Mouse (Mus musculus): ENCODE measurements around the gene Phgdh. TPM values are rescaled to one million over a fixed set of nuclear protein-coding genes. Genes with fewer than 3 reads are reported as not detected.

The Phgdh gene
- polyA plus RNA-seq (2012; rRNA removed): 119 and 137 TPM in 2 replicates

DNA sequence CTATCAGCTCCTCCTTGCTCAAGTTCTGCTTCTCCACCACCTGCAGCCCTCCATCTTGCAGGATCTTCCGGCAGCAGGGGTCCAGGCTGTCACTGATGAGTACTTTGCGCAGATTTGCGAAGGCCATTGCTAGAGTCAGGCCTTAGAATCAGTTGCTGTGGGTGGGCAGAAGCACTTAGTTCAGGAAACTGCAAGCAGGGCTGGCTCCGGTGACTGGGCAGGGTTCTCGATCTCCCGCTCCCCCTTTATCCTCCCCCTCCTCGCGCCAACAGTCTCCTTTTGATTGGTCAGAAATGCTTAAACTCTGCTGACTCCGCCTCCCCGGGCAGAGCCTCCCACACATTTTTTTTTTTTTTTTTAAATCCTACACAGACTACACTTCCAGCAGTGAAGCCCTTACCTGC lies at the start of gene Phgdh:
Phgdh (minus strand) TSS at position 285 of the 404 bp plus-strand sequence.
- DNase-seq (ENCODE audit: low read depth): peak; percentile 94

DNA sequence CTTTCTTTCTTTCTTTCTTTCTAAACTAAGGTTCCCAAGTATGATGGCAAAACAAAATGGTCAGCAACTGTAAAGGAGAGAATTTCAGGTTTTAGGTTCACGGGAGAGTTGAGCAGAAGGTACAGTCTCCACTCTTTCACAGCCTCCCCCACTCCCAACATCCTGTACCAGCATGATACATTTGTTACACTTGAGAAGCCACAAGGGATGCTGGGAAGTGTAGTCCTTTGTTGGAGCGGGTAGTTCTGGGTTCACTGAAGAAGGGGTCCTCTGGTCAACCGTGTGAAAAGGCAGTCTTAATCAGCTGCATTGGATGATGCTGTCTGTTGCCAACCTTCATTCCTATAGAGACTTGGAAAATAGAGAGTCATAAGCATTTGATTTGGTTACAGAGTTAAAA lies 49.5 kb upstream of the Phgdh start:
- TF ChIP-seq POLR2A (IDR thresholded peaks at IDR 0.05; ENCODE audit: borderline replicate concordance, extremely low read depth, insufficient read depth, insufficient read length, poor library complexity, severe bottlenecking) (no peak), CTCF (IDR thresholded peaks at IDR 0.05; ENCODE audit: borderline replicate concordance, extremely low read depth, insufficient read depth, insufficient read length) (no peak)
- no peak for DNase-seq (ENCODE audit: low read depth)

More for the DNA sequence above, at the start of gene Phgdh:
- 0 out of 2 replicates have a peak, but pooled peaks have one; percentile 11 for TF ChIP-seq POLR2A (IDR thresholded peaks at IDR 0.05; ENCODE audit: borderline replicate concordance, extremely low read depth, insufficient read depth, insufficient read length, poor library complexity, severe bottlenecking)

DNA sequence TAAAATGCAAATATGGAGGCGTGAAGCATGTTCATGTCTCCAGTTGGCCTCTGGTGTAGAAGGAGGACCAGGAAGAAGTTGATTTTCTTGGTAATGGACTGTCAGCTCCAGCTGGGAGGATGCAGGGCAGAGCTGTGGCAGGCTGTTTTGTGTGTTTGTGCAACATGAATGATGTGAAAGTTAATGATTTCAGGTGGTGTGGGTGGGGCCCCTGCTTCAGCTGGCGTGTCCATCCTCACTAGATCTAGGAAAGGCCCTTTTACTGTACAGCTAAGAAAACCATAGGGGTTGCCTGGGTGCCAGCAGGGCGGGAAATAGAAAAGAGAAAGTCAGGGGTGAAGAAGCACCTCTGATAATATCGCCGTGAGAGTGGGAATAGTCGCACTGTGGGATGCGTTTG lies 48.0 kb upstream of the Phgdh start:
- TF ChIP-seq CTCF (IDR thresholded peaks at IDR 0.05; ENCODE audit: borderline replicate concordance, extremely low read depth, insufficient read depth, insufficient read length) (no peak), POLR2A (IDR thresholded peaks at IDR 0.05; ENCODE audit: borderline replicate concordance, extremely low read depth, insufficient read depth, insufficient read length, poor library complexity, severe bottlenecking) (no peak)
- no peak for DNase-seq (ENCODE audit: low read depth)

DNA sequence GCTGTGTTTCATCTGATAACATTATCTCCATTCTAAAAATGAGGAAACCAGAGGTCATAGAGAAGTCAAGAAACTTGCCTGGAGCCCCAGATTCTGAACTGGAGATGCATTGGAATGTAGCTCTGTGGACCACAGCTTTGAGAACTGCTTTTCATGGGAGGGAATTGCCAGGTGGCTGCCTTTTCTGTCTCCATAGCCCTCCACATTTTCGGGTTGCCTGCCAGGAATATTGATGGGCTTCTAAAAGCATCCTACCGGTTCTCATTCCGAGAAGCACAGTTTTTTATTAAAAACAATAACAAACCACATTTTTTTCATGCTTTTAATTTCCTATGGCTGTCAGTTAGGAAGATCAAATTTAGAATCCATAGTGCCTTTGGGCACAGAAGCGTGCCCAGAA lies 47.3 kb upstream of the Phgdh start:
- TF ChIP-seq POLR2A (IDR thresholded peaks at IDR 0.05; ENCODE audit: borderline replicate concordance, extremely low read depth, insufficient read depth, insufficient read length, poor library complexity, severe bottlenecking) (no peak), CTCF (IDR thresholded peaks at IDR 0.05; ENCODE audit: borderline replicate concordance, extremely low read depth, insufficient read depth, insufficient read length) (no peak)

DNA sequence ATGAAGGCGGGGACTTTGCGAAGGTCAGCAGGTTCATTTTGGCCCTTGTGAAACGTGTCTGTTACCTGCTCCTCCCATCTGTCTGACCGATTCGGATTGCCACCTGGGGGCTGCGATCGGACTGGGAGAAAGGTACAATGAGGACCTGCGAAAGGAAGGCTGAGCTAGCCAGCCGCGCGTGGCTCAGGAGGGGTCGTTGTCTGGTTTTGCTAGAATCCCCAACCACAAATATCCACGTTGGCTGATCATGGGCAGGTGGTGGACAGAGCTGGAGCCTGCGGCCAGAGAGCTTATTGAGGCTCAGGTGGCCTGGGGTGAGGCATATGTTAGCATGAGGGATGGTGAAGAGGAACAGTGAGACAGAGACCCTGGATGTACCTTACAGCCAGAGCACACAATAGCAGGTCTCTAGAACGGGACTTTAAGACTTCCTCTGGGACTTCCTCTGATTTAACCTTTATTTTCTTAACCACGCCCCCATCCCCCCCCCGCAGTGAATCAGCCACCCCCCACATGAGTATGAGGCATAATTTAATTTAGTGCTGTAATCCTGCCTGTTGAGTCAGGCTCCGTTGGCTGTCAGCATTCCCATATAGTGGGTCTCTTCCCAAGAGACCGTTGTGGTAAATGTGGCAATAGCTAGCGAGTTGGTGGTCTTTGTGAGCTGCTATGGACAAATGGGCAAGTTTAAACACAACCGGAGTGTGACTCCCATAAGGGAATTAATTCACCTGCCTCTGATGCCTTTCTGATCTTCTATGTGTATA lies 43.4 kb upstream of the Phgdh start:
- peak; percentile 29 for DNase-seq (ENCODE audit: low read depth)
- TF ChIP-seq CTCF (IDR thresholded peaks at IDR 0.05; ENCODE audit: borderline replicate concordance, extremely low read depth, insufficient read depth, insufficient read length) (no peak), POLR2A (IDR thresholded peaks at IDR 0.05; ENCODE audit: borderline replicate concordance, extremely low read depth, insufficient read depth, insufficient read length, poor library complexity, severe bottlenecking) (no peak)

More for the DNA sequence above, 47.3 kb upstream of the Phgdh start:
- no peak for DNase-seq (ENCODE audit: low read depth)

DNA sequence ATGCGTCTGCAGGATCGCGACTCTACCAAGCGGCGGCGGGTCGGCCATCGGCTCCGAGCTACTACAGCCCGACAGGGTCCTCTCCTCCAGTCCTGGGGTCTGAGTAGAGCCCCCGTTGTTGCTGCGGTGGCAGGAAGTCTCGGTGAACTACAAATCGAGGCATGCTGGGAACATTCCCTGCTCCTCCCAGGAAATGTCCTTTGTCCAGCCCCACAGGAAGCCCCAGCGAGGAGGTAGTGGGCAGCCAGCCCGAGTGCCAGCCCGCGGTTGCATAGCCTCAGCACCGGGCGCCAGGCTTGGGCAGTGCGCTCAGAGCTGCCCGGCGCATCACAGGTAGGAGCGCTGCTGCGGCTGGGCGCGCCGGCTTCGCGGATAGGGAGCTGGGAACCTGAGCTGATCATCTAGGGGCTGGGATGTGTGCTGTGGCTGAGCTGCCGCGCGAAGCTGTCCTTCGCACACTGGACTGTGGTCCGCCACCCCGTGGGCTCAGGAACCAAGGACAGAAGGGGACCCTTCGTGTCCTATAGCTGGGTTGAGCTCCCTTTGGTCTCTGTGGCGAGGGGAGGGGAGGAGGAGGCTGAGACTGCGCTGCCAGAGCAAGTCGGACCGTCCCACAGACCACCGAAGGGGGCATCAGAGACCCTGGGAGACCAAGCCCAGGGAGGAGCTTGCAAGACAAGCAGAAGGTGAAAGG lies 42.6 kb upstream of the Phgdh start, which contains the start of gene Zfp697:
Zfp697 (plus strand) TSS at position 216 of the 694 bp plus-strand sequence.
- TF ChIP-seq POLR2A (IDR thresholded peaks at IDR 0.05; ENCODE audit: borderline replicate concordance, extremely low read depth, insufficient read depth, insufficient read length, poor library complexity, severe bottlenecking) (peak; percentile 75), CTCF (IDR thresholded peaks at IDR 0.05; ENCODE audit: borderline replicate concordance, extremely low read depth, insufficient read depth, insufficient read length) (peak; percentile 62)
- DNase-seq (ENCODE audit: low read depth): peak; percentile 93

DNA sequence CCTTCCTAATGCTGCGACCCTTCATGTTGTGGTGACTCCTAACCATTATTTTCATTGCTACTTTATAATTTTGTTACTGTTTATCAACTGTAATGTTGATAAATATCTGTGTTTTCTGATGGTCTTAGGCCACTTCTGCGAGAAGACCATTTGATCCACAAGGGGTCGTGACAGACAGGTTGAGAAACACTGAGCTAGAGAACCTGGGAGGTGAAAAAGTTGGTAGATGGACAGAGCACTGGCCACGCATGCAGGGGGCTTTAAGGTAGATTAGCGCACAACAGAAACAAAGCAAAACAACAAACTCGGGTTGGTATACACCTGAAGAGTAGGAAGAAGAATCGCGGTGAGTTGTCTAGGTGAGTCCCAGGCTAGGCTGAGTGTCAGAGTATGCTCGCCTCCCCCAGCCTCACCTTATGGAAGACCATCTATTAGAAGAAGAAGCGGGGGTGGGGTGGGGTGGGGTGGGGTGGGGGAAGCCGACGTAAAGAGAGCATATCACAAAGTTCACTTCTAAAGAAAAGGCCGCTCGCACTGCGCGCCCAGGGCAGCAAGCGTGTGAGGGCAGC lies 42.0 kb upstream of the Phgdh start:
- DNase-seq (ENCODE audit: low read depth): peak; percentile 54
- peak; percentile 41; the same call in 1 of the 2 replicates for TF ChIP-seq CTCF (IDR thresholded peaks at IDR 0.05; ENCODE audit: borderline replicate concordance, extremely low read depth, insufficient read depth, insufficient read length)
- TF ChIP-seq POLR2A (IDR thresholded peaks at IDR 0.05; ENCODE audit: borderline replicate concordance, extremely low read depth, insufficient read depth, insufficient read length, poor library complexity, severe bottlenecking): no peak

DNA sequence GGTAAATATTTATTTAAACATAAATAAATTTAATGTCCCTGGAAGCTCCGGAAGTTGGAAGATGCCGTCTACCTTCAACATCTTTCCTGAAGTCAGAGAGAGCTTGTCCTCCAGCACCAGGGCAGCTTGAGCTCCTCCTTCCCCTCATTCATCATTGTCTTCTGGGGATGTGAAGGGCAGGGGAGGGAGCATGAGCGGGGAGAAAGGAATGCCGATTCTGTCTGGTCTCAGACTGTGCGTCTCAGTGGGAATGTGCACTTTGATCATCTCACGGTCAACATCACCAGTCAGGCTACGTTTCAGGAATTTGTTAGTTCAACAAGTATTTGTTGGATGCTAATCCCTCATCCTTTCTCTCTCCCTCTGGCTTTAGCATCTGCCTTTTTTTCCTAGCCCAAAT lies 39.4 kb upstream of the Phgdh start:
- no peak for TF ChIP-seq CTCF (IDR thresholded peaks at IDR 0.05; ENCODE audit: borderline replicate concordance, extremely low read depth, insufficient read depth, insufficient read length)
- TF ChIP-seq POLR2A (IDR thresholded peaks at IDR 0.05; ENCODE audit: borderline replicate concordance, extremely low read depth, insufficient read depth, insufficient read length, poor library complexity, severe bottlenecking): no peak
- no peak for DNase-seq (ENCODE audit: low read depth)

DNA sequence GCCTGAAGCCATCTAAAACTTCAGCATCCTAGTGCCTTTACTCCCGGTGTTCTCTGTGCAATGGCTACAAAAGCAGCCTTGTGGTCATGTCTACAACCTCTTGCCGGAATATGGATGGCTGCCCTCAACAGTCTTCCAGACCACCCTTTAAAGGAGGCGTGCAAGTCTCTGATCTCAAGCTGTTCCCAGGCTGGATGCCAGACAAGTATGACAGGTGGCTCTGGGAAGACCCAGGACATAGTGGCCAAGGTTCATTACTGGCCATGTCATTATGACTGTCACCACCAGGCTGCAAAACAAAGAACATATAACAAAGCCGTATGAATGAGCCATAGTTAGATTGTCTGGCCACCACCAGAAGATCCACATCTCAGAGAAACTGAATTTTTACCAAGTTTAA lies 38.5 kb upstream of the Phgdh start:
- no peak for DNase-seq (ENCODE audit: low read depth)
- TF ChIP-seq CTCF (IDR thresholded peaks at IDR 0.05; ENCODE audit: borderline replicate concordance, extremely low read depth, insufficient read depth, insufficient read length): no peak
- no peak for TF ChIP-seq POLR2A (IDR thresholded peaks at IDR 0.05; ENCODE audit: borderline replicate concordance, extremely low read depth, insufficient read depth, insufficient read length, poor library complexity, severe bottlenecking)

DNA sequence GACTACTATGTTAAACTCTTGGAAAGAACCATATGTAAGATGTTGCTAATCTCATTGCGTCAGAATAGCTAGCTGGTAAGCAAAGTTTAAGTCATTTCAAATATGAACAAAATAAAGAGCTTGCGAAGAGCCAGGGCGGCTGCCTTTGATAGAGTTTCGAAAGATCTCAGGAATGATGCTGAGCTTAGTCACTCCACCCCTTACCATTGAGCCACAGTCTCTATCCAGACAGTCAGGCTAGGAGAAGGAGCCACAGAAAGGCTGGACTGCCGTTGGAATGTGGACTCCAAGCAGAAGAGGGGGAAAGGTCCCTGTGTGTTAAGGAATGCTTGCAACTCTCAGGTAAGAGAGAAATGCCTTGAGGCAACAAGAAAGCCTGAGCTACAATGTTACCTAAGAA lies 35.2 kb upstream of the Phgdh start:
- no peak for DNase-seq (ENCODE audit: low read depth)
- TF ChIP-seq POLR2A (IDR thresholded peaks at IDR 0.05; ENCODE audit: borderline replicate concordance, extremely low read depth, insufficient read depth, insufficient read length, poor library complexity, severe bottlenecking) (no peak), CTCF (IDR thresholded peaks at IDR 0.05; ENCODE audit: borderline replicate concordance, extremely low read depth, insufficient read depth, insufficient read length) (no peak)

DNA sequence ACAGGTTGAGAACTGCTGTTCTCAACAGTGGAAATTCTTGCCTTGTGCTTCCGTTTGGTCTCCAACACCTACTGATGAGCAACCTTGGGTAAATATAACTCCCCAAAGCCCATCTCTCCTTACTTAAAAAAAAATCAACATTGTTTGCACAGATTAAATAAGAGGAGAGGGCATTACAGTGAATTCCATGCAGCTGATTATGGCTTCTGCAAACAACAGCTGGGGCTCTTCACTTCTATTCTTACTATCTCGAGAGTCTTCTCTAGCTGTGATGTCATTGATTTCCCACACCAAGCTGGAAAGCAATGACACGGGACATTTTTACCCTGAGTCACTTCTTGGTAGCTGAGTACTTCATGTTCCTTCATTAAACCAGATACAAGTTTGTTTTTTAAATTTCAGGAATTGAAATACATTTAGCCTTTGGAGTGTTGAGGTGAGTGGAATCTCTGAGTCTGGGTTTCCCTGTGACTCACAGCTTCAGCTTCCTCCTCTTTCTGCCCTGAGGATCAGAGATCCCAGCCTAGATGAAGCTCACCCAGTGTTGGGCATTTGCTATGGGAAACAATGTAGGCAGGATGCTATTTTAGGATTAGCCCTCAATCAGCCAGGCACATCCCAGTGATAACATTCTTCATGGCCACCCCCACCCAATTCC lies 34.4 kb upstream of the Phgdh start:
- TF ChIP-seq POLR2A (IDR thresholded peaks at IDR 0.05; ENCODE audit: borderline replicate concordance, extremely low read depth, insufficient read depth, insufficient read length, poor library complexity, severe bottlenecking) (no peak), CTCF (IDR thresholded peaks at IDR 0.05; ENCODE audit: borderline replicate concordance, extremely low read depth, insufficient read depth, insufficient read length) (no peak)
- DNase-seq (ENCODE audit: low read depth): no peak
